27 mouse cellular contexts compared by ENCODE assay signal in the genomic region with DNA sequence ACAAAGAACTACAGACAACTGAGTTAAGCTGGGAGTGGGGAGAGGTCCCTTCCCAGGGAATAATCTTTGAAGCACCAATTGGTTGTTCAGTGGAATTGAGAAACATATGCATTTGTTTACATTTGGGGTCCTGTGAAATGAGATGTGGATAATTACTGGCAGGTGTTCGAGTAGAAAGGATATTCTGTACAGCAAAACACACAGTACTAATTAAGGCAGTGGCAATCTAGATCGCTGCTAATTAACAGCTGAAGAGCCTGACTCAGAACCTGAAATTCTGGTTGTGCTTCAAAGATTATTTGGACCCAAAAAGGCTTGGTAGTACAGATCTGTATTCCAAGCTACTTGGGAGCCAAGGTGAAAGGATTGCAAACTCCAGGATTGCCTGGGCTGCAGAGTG. TPM values are rescaled to one million over a fixed set of nuclear protein-coding genes. Genes with fewer than 3 reads are reported as not detected.
A peak's percentile ranks its signal among the peaks of the same experiment; 100 is the strongest.
DNase-seq lines count a peak whose midpoint lies in the region; ATAC-seq and TF ChIP-seq lines count a peak whose summit lies in the region.
"Had no signal": no experiment of that assay in that cellular context is flagged by ENCODE, and none has a peak within 500 bp of the region (broad histone marks: within the 10 kb centered on the region; RNA-seq: fewer than 3 reads in every experiment).

No protein-coding gene starts in this region.

- no peaks in the 10 kb centered on the region for H3K79me2 ChIP-seq in liver, adult 2 months (ENCODE audit: control insufficient read depth, insufficient read depth, low read length)

- no peaks in the 10 kb centered on the region for H3K36me3 ChIP-seq in forebrain, embryonic 11.5 days (ENCODE audit: control insufficient read depth, insufficient read depth, low read length)
- no peaks in the 10 kb centered on the region for H3K36me3 ChIP-seq in forebrain, postnatal 0 days (ENCODE audit: insufficient read depth)
- H3K36me3 ChIP-seq in liver, adult 2 months (ENCODE audit: control insufficient read depth, insufficient read depth, low read length): no peaks in the 10 kb centered on the region
- no peaks in the 10 kb centered on the region for H3K36me3 ChIP-seq in forebrain, embryonic 16.5 days (ENCODE audit: control insufficient read depth, insufficient read depth)
- H3K36me3 ChIP-seq in kidney, adult 2 months (ENCODE audit: control insufficient read depth, insufficient read depth, low read length): no peaks in the 10 kb centered on the region
- H3K36me3 ChIP-seq: embryonic facial prominence, embryonic 12.5 days; heart, embryonic 12.5 days; limb, embryonic 13.5 days; midbrain, embryonic 12.5 days; stomach, embryonic 15.5 days had no signal

- H3K4me3 ChIP-seq in forebrain, embryonic 11.5 days (ENCODE audit: low read depth, low read length): no peak overlapping the region
- no peak overlapping the region for H3K4me3 ChIP-seq in forebrain, postnatal 0 days (ENCODE audit: low read depth, low read length)
- H3K4me3 ChIP-seq in liver, adult 2 months (ENCODE audit: insufficient read depth, low read depth, low read length): no peak overlapping the region
- no peak overlapping the region for H3K4me3 ChIP-seq in forebrain, embryonic 16.5 days (replicated peaks; ENCODE audit: low read length)
- no peak overlapping the region for H3K4me3 ChIP-seq in kidney, adult 2 months (ENCODE audit: insufficient read depth, low read depth, low read length)
- H3K4me3 ChIP-seq: embryonic facial prominence, embryonic 12.5 days; heart, embryonic 12.5 days; limb, embryonic 13.5 days; midbrain, embryonic 12.5 days; stomach, embryonic 15.5 days had no signal

- no peaks in the 10 kb centered on the region for H3K27me3 ChIP-seq in forebrain, embryonic 11.5 days (ENCODE audit: control insufficient read depth, insufficient read depth, low read length)
- no peaks in the 10 kb centered on the region for H3K27me3 ChIP-seq in forebrain, postnatal 0 days (ENCODE audit: insufficient read depth, low read length)
- no peaks in the 10 kb centered on the region for H3K27me3 ChIP-seq in liver, adult 2 months (ENCODE audit: control insufficient read depth, insufficient read depth, low read length)
- no peaks in the 10 kb centered on the region for H3K27me3 ChIP-seq in forebrain, embryonic 16.5 days (replicated peaks; ENCODE audit: control insufficient read depth, insufficient read depth, low read length)
- H3K27me3 ChIP-seq in kidney, adult 2 months (replicated peaks; ENCODE audit: control insufficient read depth, insufficient read depth, low read length): no peaks in the 10 kb centered on the region
- H3K27me3 ChIP-seq: embryonic facial prominence, embryonic 12.5 days; heart, embryonic 12.5 days; limb, embryonic 13.5 days; midbrain, embryonic 12.5 days; stomach, embryonic 15.5 days had no signal

- no peak overlapping the region for H3K9ac ChIP-seq in forebrain, embryonic 11.5 days (ENCODE audit: low read length)
- H3K9ac ChIP-seq in forebrain, postnatal 0 days: no peak overlapping the region
- no peak overlapping the region for H3K9ac ChIP-seq in liver, adult 2 months (ENCODE audit: low read depth, low read length)
- no peak overlapping the region for H3K9ac ChIP-seq in forebrain, embryonic 16.5 days (replicated peaks; ENCODE audit: low read depth, low read length)
- H3K9ac ChIP-seq: embryonic facial prominence, embryonic 12.5 days; heart, embryonic 12.5 days; limb, embryonic 13.5 days; midbrain, embryonic 12.5 days; stomach, embryonic 15.5 days had no signal

- no peak overlapping the region for H3K27ac ChIP-seq in forebrain, embryonic 11.5 days (ENCODE audit: low read depth, low read length)
- H3K27ac ChIP-seq in forebrain, postnatal 0 days (ENCODE audit: low read depth, low read length): no peak overlapping the region
- peak overlapping the region; percentile 92 for H3K27ac ChIP-seq in liver, adult 2 months (replicated peaks; ENCODE audit: insufficient read depth, low read depth, low read length)
- H3K27ac ChIP-seq in forebrain, embryonic 16.5 days (ENCODE audit: low read length): no peak overlapping the region
- H3K27ac ChIP-seq in kidney, adult 2 months (ENCODE audit: insufficient read depth, low read depth, low read length): no peak overlapping the region
- H3K27ac ChIP-seq: embryonic facial prominence, embryonic 12.5 days; limb, embryonic 13.5 days; midbrain, embryonic 12.5 days had no signal

- H3K9me3 ChIP-seq in forebrain, embryonic 11.5 days (ENCODE audit: control insufficient read depth, low read length): no peaks in the 10 kb centered on the region
- no peaks in the 10 kb centered on the region for H3K9me3 ChIP-seq in forebrain, postnatal 0 days (ENCODE audit: low read length)
- no peaks in the 10 kb centered on the region for H3K9me3 ChIP-seq in forebrain, embryonic 16.5 days (ENCODE audit: control insufficient read depth, low read length)
- H3K9me3 ChIP-seq: embryonic facial prominence, embryonic 12.5 days; heart, embryonic 12.5 days; limb, embryonic 13.5 days; midbrain, embryonic 12.5 days; stomach, embryonic 15.5 days had no signal

- WGBS in forebrain, embryonic 11.5 days: 34% methylated on average over 2 of the region's 2 CpGs
- 15% methylated on average over 2 of the region's 2 CpGs for WGBS in forebrain, postnatal 0 days
- 61% methylated on average over 2 of the region's 2 CpGs for WGBS in liver, adult 2 months
- 12% methylated on average over 2 of the region's 2 CpGs for WGBS in forebrain, embryonic 16.5 days
- 47% methylated on average over 2 of the region's 2 CpGs for WGBS in kidney, adult 2 months

- peak; percentile 52 for ATAC-seq in forebrain, embryonic 11.5 days (replicated peaks; ENCODE audit: low FRiP score)
- no peak for ATAC-seq in forebrain, postnatal 0 days
- ATAC-seq in forebrain, embryonic 16.5 days: peak; percentile 58; the same call in 1 of the 2 replicates
- ATAC-seq: intestine, postnatal 0 days had no signal

- DNase-seq in forebrain, embryonic 11.5 days (ENCODE audit: low spot score): no peak
- DNase-seq in forebrain, postnatal 0 days: no peak
- DNase-seq in liver, adult 2 months (ENCODE audit: extremely low read depth, low read depth, low spot score): peak; percentile 54
- DNase-seq in liver: no peak
- DNase-seq in brain, embryonic 14.5 days (ENCODE audit: low read depth): peak; percentile 80
- DNase-seq in adrenal gland, adult 8-10 months: no peak
- no peak for DNase-seq in kidney, adult 2 months
- DNase-seq: adrenal gland, postnatal 25 days; cerebellum, adult 11 months; cerebellum, adult 9-11 months; gastrocnemius, postnatal 14 days; heart, adult 18-20 months; heart, postnatal 14 days; layer of hippocampus, adult 9-11 months; lung, adult 18-20 months; lung, postnatal 14 days; right cerebral cortex, adult 18-20 months; right cerebral cortex, postnatal 4 days; thymus, adult 18-20 months; thymus, postnatal 4 days had no signal

- TF ChIP-seq POLR2A in liver, adult 2 months (IDR thresholded peaks at IDR 0.05; ENCODE audit: extremely low read depth, insufficient read depth, low read length): no peak
- no peak for TF ChIP-seq POLR2A in brain, embryonic 14.5 days (IDR thresholded peaks at IDR 0.05; ENCODE audit: borderline replicate concordance, extremely low read depth, insufficient read depth, insufficient read length, poor library complexity, severe bottlenecking)
- no peak for TF ChIP-seq POLR2A in kidney, adult 2 months (IDR thresholded peaks at IDR 0.05; ENCODE audit: low read depth, low read length)

- no peak overlapping the region for H3K4me2 ChIP-seq in forebrain, embryonic 11.5 days (ENCODE audit: low read depth, low read length, severe bottlenecking)
- H3K4me2 ChIP-seq in forebrain, postnatal 0 days (ENCODE audit: low read depth): no peak overlapping the region
- no peak overlapping the region for H3K4me2 ChIP-seq in forebrain, embryonic 16.5 days (ENCODE audit: low read length)
- H3K4me2 ChIP-seq: embryonic facial prominence, embryonic 12.5 days; heart, embryonic 12.5 days; limb, embryonic 13.5 days; midbrain, embryonic 12.5 days; stomach, embryonic 15.5 days had no signal

- H3K4me1 ChIP-seq in forebrain, embryonic 11.5 days (replicated peaks; ENCODE audit: control insufficient read depth, insufficient read depth, low read length): peaks cover 1% of the 10 kb centered on the region; the same call in 1 of the 2 replicates
- no peaks in the 10 kb centered on the region for H3K4me1 ChIP-seq in forebrain, postnatal 0 days (ENCODE audit: insufficient read depth)
- peaks cover 34% of the 10 kb centered on the region for H3K4me1 ChIP-seq in liver, adult 2 months (ENCODE audit: control insufficient read depth, insufficient read depth, low read length)
- H3K4me1 ChIP-seq in forebrain, embryonic 16.5 days (replicated peaks; ENCODE audit: control insufficient read depth, insufficient read depth, low read length): 0 out of 2 replicates have a peak, but pooled peaks cover 2% of the 10 kb centered on the region
- no peaks in the 10 kb centered on the region for H3K4me1 ChIP-seq in kidney, adult 2 months (ENCODE audit: control insufficient read depth, insufficient read depth, low read length)
- H3K4me1 ChIP-seq: heart, embryonic 12.5 days; limb, embryonic 13.5 days; stomach, embryonic 15.5 days had no signal

- TF ChIP-seq CTCF in forebrain, postnatal 0 days (IDR thresholded peaks at IDR 0.05; ENCODE audit: low read depth): no peak
- no peak for TF ChIP-seq CTCF in liver, adult 2 months (IDR thresholded peaks at IDR 0.05; ENCODE audit: low read depth, low read length)
- TF ChIP-seq CTCF in brain, embryonic 14.5 days (IDR thresholded peaks at IDR 0.05; ENCODE audit: borderline replicate concordance, extremely low read depth, insufficient read depth, insufficient read length): no peak
- no peak for TF ChIP-seq CTCF in kidney, adult 2 months (conservative IDR thresholded peaks at IDR 0.05; ENCODE audit: insufficient read depth, insufficient read length, low read depth, low read length)

RNA-seq across cellular contexts. Expression of gene Crot, which starts 47.7 kb away (rescaled TPM):
- polyA plus RNA-seq in forebrain, embryonic 11.5 days (2014; fragmentation: Nextera tagmentation; extraction: Ambion mirVana): 29.6 and 33.9 TPM in 2 replicates
- 21.5 and 23.4 TPM in 2 replicates for total RNA-seq in forebrain, postnatal 0 days (2014; rRNA removed)
- 20.0 and 20.2 TPM in 2 replicates for polyA plus RNA-seq in forebrain, postnatal 0 days (2015; fragmentation: Nextera tagmentation; extraction: Ambion mirVana)
- total RNA-seq in liver, adult 2 months (2014; rRNA removed): 480 and 523 TPM in 2 replicates
- polyA plus RNA-seq in liver, adult 2 months (2012; rRNA removed): 152 and 154 TPM in 2 replicates
- 12.8 and 13.7 TPM in 2 replicates for polyA plus RNA-seq in brain, embryonic 14.5 days (2012; rRNA removed)
- 19.6 and 24.9 TPM in 2 replicates for polyA plus RNA-seq in forebrain, embryonic 16.5 days (2015; fragmentation: Nextera tagmentation; extraction: Ambion mirVana)
- total RNA-seq in adrenal gland, adult 8-10 months (2022): 10 to 100 TPM; 32.4 to 45.8 (median 38.9) TPM
- polyA plus RNA-seq in kidney, adult 2 months (2012; rRNA removed): 39.7 and 43.5 TPM in 2 replicates

RNA-seq across cellular contexts. Expression of gene Tmem243, which starts 55.6 kb away (rescaled TPM):
- polyA plus RNA-seq in forebrain, embryonic 11.5 days (2014; fragmentation: Nextera tagmentation; extraction: Ambion mirVana): 24.2 and 32.1 TPM in 2 replicates
- total RNA-seq in forebrain, postnatal 0 days (2014; rRNA removed): 3.5 and 5.5 TPM in 2 replicates
- polyA plus RNA-seq in forebrain, postnatal 0 days (2015; fragmentation: Nextera tagmentation; extraction: Ambion mirVana): 10.7 and 12.0 TPM in 2 replicates
- 79.5 and 96.6 TPM in 2 replicates for total RNA-seq in liver, adult 2 months (2014; rRNA removed)
- polyA plus RNA-seq in liver, adult 2 months (2012; rRNA removed): 62.1 and 73.2 TPM in 2 replicates
- polyA plus RNA-seq in brain, embryonic 14.5 days (2012; rRNA removed): 5.1 and 6.6 TPM in 2 replicates
- polyA plus RNA-seq in forebrain, embryonic 16.5 days (2015; fragmentation: Nextera tagmentation; extraction: Ambion mirVana): 11.9 and 12.1 TPM in 2 replicates
- 10 to 100 TPM; 25.5 to 38.9 (median 31.9) TPM for total RNA-seq in adrenal gland, adult 8-10 months (2022)
- 48.0 and 49.5 TPM in 2 replicates for polyA plus RNA-seq in kidney, adult 2 months (2012; rRNA removed)

Comparison
In these comparisons a context has a peak if more than half of its experiments do, and no peak if none do; other contexts are left out.
1. DNase-seq: peak in liver, adult 2 months (single experiment) and brain, embryonic 14.5 days (single experiment); none in forebrain, embryonic 11.5 days (single experiment), forebrain, postnatal 0 days (single experiment), liver (single experiment), adrenal gland, adult 8-10 months (single experiment) and kidney, adult 2 months (single experiment).